Comparison of ENCODE assay signal across 26 mouse cellular contexts in genomic region chr9:69886351-69886750, GRCm38 (mm10).
"Had no signal": no experiment of that assay in that cellular context is flagged by ENCODE, and none has a peak within 500 bp of the region (broad histone marks: within the 10 kb centered on the region; RNA-seq: fewer than 3 reads in every experiment).

No protein-coding gene starts in this region.

- H3K9me3 ChIP-seq: heart, embryonic 10.5 days; heart, embryonic 12.5 days; hindbrain, embryonic 10.5 days; hindbrain, embryonic 13.5 days; hindbrain, embryonic 15.5 days; kidney, embryonic 15.5 days; limb, embryonic 13.5 days; limb, embryonic 15.5 days; liver, embryonic 12.5 days had no signal

- H3K36me3 ChIP-seq: heart, embryonic 10.5 days; heart, embryonic 12.5 days; hindbrain, embryonic 10.5 days; hindbrain, embryonic 13.5 days; hindbrain, embryonic 15.5 days; kidney, embryonic 15.5 days; limb, embryonic 13.5 days; limb, embryonic 15.5 days; liver, embryonic 12.5 days had no signal

- H3K4me3 ChIP-seq: gastrocnemius, adult 2 months; heart, embryonic 10.5 days; heart, embryonic 12.5 days; hindbrain, embryonic 10.5 days; hindbrain, embryonic 13.5 days; hindbrain, embryonic 15.5 days; kidney, embryonic 15.5 days; limb, embryonic 13.5 days; limb, embryonic 15.5 days; liver, embryonic 12.5 days had no signal

- H3K4me1 ChIP-seq: heart, embryonic 10.5 days; heart, embryonic 12.5 days; hindbrain, embryonic 10.5 days; kidney, embryonic 15.5 days; limb, embryonic 15.5 days; liver, embryonic 12.5 days had no signal

- H3K27ac ChIP-seq: gastrocnemius, adult 2 months; heart, embryonic 10.5 days; hindbrain, embryonic 10.5 days; hindbrain, embryonic 13.5 days; hindbrain, embryonic 15.5 days; hindbrain, postnatal 0 days; kidney, embryonic 15.5 days; kidney, postnatal 0 days; limb, embryonic 13.5 days; limb, embryonic 15.5 days; liver, embryonic 12.5 days had no signal

- H3K4me2 ChIP-seq: heart, embryonic 12.5 days; hindbrain, embryonic 13.5 days; hindbrain, embryonic 15.5 days; kidney, embryonic 15.5 days; limb, embryonic 13.5 days; limb, embryonic 15.5 days; liver, embryonic 12.5 days had no signal

- DNase-seq: gastrocnemius, adult 2 months; gastrocnemius, postnatal 10 days; gastrocnemius, postnatal 25 days; heart, adult 18-20 months; heart, postnatal 14 days; heart, postnatal 4 days; kidney, adult 11 months; kidney, adult 2 months; kidney, adult 9 months; kidney, postnatal 14 days; kidney, postnatal 36 days; layer of hippocampus, adult 9-11 months; layer of hippocampus, postnatal 36 days; left cerebral cortex, postnatal 4 days had no signal

- H3K9ac ChIP-seq: heart, embryonic 12.5 days; hindbrain, embryonic 13.5 days; hindbrain, embryonic 15.5 days; kidney, embryonic 15.5 days; limb, embryonic 13.5 days; limb, embryonic 15.5 days; liver, embryonic 12.5 days had no signal

- ATAC-seq: hindbrain, postnatal 0 days; intestine, embryonic 16.5 days; liver, embryonic 12.5 days had no signal

- H3K27me3 ChIP-seq: heart, embryonic 12.5 days; hindbrain, embryonic 15.5 days; limb, embryonic 15.5 days; liver, embryonic 12.5 days had no signal
